Mouse (Mus musculus) liver, postnatal 0 days (tissue): Measurements from ENCODE around the gene Cep104.

ENCODE experiments used
- CTCF ChIP-seq: sonication (generic); IDR thresholded peaks from 2 replicates; pipeline ENCODE4 v1.5.1; 2016; ENCODE audit warnings: antibody characterized with exemption, low read depth
- EP300 ChIP-seq: IDR thresholded peaks from 2 replicates; pipeline ENCODE4 v1.6.1; 2016; ENCODE audit warnings: antibody characterized with exemption, low read depth, mild to moderate bottlenecking

DNA sequence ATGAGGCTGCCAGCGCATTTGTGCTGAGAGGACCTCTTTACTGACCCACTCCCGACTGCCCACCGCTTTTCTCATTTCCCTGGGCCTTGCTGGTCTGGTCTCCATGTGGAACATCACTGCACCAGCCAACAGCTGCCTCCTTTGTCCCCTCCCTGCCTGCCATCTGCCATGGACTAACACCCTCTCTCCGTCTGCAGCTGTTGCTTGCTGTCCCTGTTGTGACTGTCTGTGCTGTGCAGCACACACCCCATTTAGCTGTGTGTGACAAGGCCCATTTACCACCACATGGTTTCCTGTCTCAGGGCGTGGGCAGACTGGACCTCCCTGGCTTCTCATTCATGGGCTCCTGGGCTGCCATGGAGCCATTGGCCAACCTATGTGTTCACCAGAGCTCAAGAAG is 30.5 kb downstream of the Cep104 start:
- TF ChIP-seq CTCF (no peak), EP300 (no peak)
